Mouse (Mus musculus) hindbrain, postnatal 0 days (tissue): ENCODE data around the gene Rundc1. TPM values are rescaled to one million over a fixed set of nuclear protein-coding genes. Genes with fewer than 3 reads are reported as not detected.

Experiments used
- ATAC-seq: fragments of 200-750 bp; cut with Nextera tagmentation; 2 replicates; pipeline ENCODE4 v1.8.0; 2017; ENCODE audit warnings: mild to moderate bottlenecking, moderate TSS enrichment, moderate library complexity
- DNase-seq: peaks from one replicate; pipeline ENCODE4 v3.0.0-alpha.2; 2015; ENCODE audit warnings: low spot score
- H3K27ac ChIP-seq: fragments of 300-500 bp; sonication (generic); 2 replicates; pipeline ENCODE4 v1.5.1; 2014; ENCODE audit warnings: mild to moderate bottlenecking
- H3K27me3 ChIP-seq: fragments of 300-500 bp; sonication (generic); 2 replicates; pipeline ENCODE4 v1.6.1; 2014; ENCODE audit warnings: low read length, mixed read lengths; ENCODE audit not compliant: insufficient read depth
- H3K36me3 ChIP-seq: fragments of 300-500 bp; sonication (generic); 2 replicates; pipeline ENCODE4 v1.6.1; 2014; ENCODE audit warnings: low read length, mixed read lengths; ENCODE audit not compliant: insufficient read depth
- H3K4me1 ChIP-seq: fragments of 300-500 bp; sonication (generic); 2 replicates; pipeline ENCODE4 v1.6.1; 2014; ENCODE audit warnings: antibody characterized with exemption, low read length, mixed read lengths; ENCODE audit not compliant: insufficient read depth
- H3K4me2 ChIP-seq: fragments of 300-500 bp; sonication (generic); 2 replicates; pipeline ENCODE4 v1.6.1; 2014; ENCODE audit warnings: low read depth, mild to moderate bottlenecking, low read length, moderate library complexity, mixed read lengths
- H3K4me3 ChIP-seq: fragments of 300-500 bp; sonication (generic); 2 replicates; pipeline ENCODE4 v1.5.1; 2014; ENCODE audit warnings: low read length
- H3K9ac ChIP-seq: fragments of 300-500 bp; sonication (generic); replicated peaks from 2 replicates; pipeline ENCODE4 v1.6.1; 2014; ENCODE audit warnings: mild to moderate bottlenecking, low read length, moderate library complexity, mixed read lengths
- H3K9me3 ChIP-seq: fragments of 300-500 bp; sonication (generic); 2 replicates; pipeline ENCODE4 v1.6.1; 2016; ENCODE audit warnings: low read length, mixed read lengths
- CTCF ChIP-seq: IDR thresholded peaks from 2 replicates; pipeline ENCODE4 v1.5.1; 2016; ENCODE audit warnings: antibody characterized with exemption, control low read depth, low read depth
- WGBS: fragments of 180-500 bp; shearing (Covaris S2); extraction: QIAGEN DNeasy Blood & Tissue Kit; methylation state at CpG from one replicate; pipeline ENCODE4 v1.1.7; 2014; 5-methylcytosine and 5-hydroxymethylcytosine counted together
- polyA plus RNA-seq: library from polyadenylated mRNA; unstranded; fragments of >200 nt; fragmentation: Nextera tagmentation; extraction: Ambion mirVana; gene quantifications from 2 replicates; pipeline ENCODE4 v1.2.1, GENCODE M21; 2015
- total RNA-seq: library from RNA; depleted of rRNA; stranded (reverse); fragments of >200 nt; gene quantifications from 2 replicates; pipeline ENCODE4 v1.2.3, GENCODE M21; 2014

Gene Rundc1
- total and polyA plus RNA-seq, 2 experiments from 2014 or later = 11.6 to 21.4 TPM

DNA sequence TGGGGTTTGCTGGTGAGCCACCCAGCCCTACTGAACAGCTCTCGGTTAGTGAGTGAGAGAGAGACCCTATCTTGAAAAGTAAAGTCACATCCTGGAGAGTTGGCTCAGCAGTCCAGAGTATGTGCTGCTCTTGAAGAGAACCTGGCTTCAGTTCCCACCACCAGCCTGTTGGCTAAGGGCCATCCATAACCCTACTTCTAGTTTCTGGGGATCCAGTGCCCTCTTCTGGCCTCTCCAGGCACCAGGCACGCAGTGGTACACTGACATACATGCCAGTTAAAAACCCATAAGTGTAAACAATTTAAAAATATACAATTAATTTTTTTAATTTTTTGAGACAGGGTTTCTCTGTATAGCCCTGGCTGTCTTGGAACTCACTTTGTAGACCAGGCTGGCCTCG lies 25.5 kb downstream of the Rundc1 start:
- H3K9ac ChIP-seq = no peak overlapping the region
- no peak overlapping the region for H3K27ac ChIP-seq
- no peak overlapping the region for H3K4me3 ChIP-seq
- H3K4me2 ChIP-seq = no peak overlapping the region
- no peaks in the 10 kb centered on the region for H3K27me3 ChIP-seq
- peak; percentile 22 for TF ChIP-seq CTCF
- no peak for ATAC-seq
- WGBS = 79% methylated on average over 3 of the region's 3 CpGs
- no peak for DNase-seq
- H3K4me1 ChIP-seq = 0 out of 2 replicates have a peak, but pooled peaks cover 4% of the 10 kb centered on the region
- no peaks in the 10 kb centered on the region for H3K36me3 ChIP-seq
- H3K9me3 ChIP-seq = no peaks in the 10 kb centered on the region

DNA sequence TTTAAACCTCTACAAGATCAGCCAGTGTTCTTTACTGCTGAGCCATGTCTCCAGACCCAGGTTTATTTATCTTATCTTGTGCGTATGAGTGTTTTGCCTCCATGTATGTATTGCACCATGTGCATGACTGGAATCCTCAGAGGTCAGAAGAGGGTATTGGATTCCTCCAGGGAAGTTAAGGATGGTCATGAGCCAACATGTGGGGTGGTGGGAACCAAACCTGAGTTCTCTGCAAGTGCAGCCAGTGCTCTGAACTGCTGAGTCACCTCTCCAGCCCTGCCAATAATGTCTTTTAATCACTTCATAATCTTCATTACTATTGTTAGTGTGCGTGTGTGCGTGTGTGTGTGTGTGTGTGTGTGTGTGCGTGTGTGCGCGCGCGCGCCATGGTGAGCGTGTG lies 26.7 kb downstream of the Rundc1 start:
- Histone ChIP-seq H3K27me3 (no peaks in the 10 kb centered on the region), H3K9ac (no peak overlapping the region), H3K4me1 (0 out of 2 replicates have a peak, but pooled peaks cover 4% of the 10 kb centered on the region), H3K4me3 (no peak overlapping the region), H3K36me3 (no peaks in the 10 kb centered on the region), H3K9me3 (no peaks in the 10 kb centered on the region), H3K4me2 (no peak overlapping the region), H3K27ac (no peak overlapping the region)
- ATAC-seq (no peak), DNase-seq (no peak)
- 94% methylated on average over 10 of the region's 10 CpGs for WGBS
- TF ChIP-seq CTCF = no peak

DNA sequence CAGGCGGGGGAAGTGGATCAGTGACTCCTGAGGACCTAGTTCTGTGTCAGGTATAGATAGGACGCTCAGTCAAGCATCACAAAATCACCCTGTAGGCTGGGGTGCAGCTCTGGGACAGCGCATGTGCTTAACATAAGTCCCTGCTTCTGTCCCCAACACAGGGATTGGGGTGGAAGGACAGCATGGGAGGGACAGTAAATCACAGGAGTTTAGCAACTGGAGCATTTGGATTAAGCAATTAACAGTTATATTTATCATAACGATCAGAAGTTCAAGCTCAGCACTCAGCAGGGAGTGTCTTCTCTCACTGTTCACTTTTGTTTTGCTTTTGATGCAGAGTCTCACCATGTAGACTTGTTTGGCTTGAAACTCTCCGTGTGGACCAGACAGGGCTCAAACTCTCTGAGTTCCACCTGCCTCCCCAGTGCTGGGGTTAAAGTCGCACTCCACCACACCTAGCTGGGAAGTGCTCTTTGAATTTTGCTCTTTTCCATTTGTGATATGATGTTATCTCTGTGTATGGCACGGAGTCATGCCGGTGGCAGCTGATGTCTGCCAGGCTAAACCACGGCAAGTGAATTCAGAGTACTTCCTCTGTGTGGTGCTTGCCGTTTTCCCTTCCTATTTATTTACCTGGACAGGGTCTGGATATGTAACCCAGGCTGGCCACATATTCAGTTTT lies 27.3 kb downstream of the Rundc1 start:
- Histone ChIP-seq H3K27me3 (no peaks in the 10 kb centered on the region), H3K27ac (no peak overlapping the region), H3K4me3 (no peak overlapping the region), H3K9me3 (no peaks in the 10 kb centered on the region), H3K9ac (no peak overlapping the region), H3K4me1 (0 out of 2 replicates have a peak, but pooled peaks cover 4% of the 10 kb centered on the region), H3K4me2 (no peak overlapping the region), H3K36me3 (0 out of 2 replicates have a peak, but pooled peaks cover 5% of the 10 kb centered on the region)
- 74% methylated on average over 10 of the region's 10 CpGs for WGBS
- no peak for ATAC-seq
- TF ChIP-seq CTCF = no peak
- no peak for DNase-seq

DNA sequence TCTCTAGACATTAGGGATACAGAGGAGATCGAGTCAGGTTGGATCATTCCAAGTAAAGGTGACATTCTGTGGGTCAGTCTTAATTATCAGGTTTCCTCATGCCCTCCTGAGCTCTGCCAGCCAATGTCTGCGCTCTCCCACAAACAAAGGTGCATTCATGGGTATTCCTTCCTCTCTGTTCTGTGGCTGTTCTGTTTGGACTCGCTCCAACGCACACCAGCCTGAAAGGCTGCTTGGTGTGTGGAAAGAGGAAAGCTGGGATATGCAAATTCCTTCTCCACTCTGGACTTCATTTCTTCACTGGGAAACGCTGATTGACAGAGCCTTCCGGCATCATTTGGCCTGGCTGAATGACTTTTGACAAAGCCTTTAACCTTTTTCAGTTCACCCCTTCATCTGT lies 29.8 kb downstream of the Rundc1 start:
- Histone ChIP-seq H3K9ac (no peak overlapping the region), H3K27ac (peak overlapping the region; percentile 51), H3K4me3 (no peak overlapping the region), H3K9me3 (no peaks in the 10 kb centered on the region), H3K36me3 (peaks cover 28% of the 10 kb centered on the region), H3K4me1 (0 out of 2 replicates have a peak, but pooled peaks cover 4% of the 10 kb centered on the region), H3K27me3 (no peaks in the 10 kb centered on the region), H3K4me2 (no peak overlapping the region)
- peak; percentile 64 for DNase-seq
- peak; percentile 65 for ATAC-seq
- 18% methylated on average over 6 of the region's 6 CpGs for WGBS
- no peak for TF ChIP-seq CTCF

DNA sequence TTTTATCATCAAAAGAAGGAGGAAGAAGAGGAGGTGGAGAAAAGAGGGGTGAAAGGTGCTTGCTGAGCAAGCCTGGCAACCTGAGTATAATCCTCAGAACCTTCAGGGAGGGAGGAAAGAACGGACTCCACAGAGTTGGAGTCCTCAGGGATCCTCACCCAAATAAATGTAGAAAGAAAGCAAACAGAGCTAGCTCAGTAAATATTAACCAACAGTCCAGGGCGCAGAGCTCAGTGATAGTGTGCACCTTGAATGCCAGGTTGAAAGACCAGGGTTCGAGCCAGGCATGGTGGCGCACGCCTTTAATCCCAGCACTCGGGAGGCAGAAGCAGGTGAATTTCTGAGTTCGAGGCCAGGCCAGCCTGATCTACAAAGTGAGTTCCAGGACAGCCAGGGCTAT lies 30.7 kb downstream of the Rundc1 start:
- no peak for ATAC-seq
- no peak overlapping the region for H3K4me2 ChIP-seq
- WGBS = 91% methylated on average over 7 of the region's 7 CpGs

DNA sequence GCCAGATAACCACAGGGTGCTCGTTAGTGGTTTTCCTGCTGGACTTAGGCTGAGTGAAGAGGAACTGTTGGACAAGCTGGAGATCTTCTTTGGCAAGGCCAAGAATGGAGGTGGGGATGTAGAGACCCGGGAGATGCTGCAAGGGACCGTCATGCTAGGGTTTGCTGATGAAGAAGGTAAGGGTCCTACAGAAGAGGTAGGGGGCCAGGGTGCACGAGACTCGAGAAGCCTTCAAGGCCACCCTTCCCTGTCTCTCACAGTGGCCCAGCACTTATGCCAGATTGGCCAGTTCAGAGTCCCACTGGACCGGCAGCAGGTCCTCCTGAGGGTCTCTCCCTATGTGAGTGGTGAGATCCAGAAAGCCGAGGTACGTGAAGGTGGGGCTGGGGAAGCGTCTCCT lies 32.7 kb downstream of the Rundc1 start:
- H3K4me1 ChIP-seq = peaks cover 8% of the 10 kb centered on the region; the same call in 1 of the 2 replicates
- no peak overlapping the region for H3K4me2 ChIP-seq
- 89% methylated on average over 9 of the region's 9 CpGs for WGBS
- H3K9ac ChIP-seq = no peak overlapping the region
- H3K9me3 ChIP-seq = no peaks in the 10 kb centered on the region
- no peak overlapping the region for H3K27ac ChIP-seq
- TF ChIP-seq CTCF = no peak
- peaks cover 43% of the 10 kb centered on the region for H3K36me3 ChIP-seq
- no peak overlapping the region for H3K4me3 ChIP-seq
- H3K27me3 ChIP-seq = no peaks in the 10 kb centered on the region
- DNase-seq = no peak
- no peak for ATAC-seq

More for the DNA sequence above, 30.7 kb downstream of the Rundc1 start:
- Histone ChIP-seq H3K4me1 (0 out of 2 replicates have a peak, but pooled peaks cover 4% of the 10 kb centered on the region), H3K27me3 (no peaks in the 10 kb centered on the region), H3K36me3 (peaks cover 36% of the 10 kb centered on the region), H3K9me3 (no peaks in the 10 kb centered on the region), H3K27ac (no peak overlapping the region), H3K4me3 (no peak overlapping the region), H3K9ac (no peak overlapping the region)
- no peak for TF ChIP-seq CTCF
- DNase-seq = no peak

DNA sequence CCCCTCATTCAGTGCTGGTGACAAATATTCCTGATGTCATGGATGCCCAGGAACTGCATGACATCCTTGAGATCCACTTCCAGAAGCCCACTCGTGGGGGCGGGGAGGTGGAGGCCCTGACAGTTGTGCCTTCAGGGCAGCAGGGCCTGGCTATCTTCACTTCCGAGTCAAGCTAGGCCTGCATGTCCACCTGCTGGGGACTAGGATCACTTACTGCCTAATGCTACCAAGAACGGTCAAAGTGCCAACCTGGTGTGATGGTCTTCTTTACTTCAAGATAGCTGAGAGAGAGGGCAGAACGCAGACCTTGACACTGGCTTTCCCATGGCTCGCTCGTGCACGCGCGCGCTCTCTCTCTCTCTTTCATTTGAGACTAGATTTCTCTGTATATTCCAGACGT lies 33.3 kb downstream of the Rundc1 start:
- H3K27ac ChIP-seq = no peak overlapping the region
- no peaks in the 10 kb centered on the region for H3K9me3 ChIP-seq
- WGBS = 85% methylated on average over 12 of the region's 12 CpGs
- no peak for DNase-seq
- no peak for ATAC-seq
- no peak overlapping the region for H3K9ac ChIP-seq
- peaks cover 47% of the 10 kb centered on the region for H3K36me3 ChIP-seq
- H3K4me3 ChIP-seq = no peak overlapping the region
- no peaks in the 10 kb centered on the region for H3K27me3 ChIP-seq
- peaks cover 10% of the 10 kb centered on the region for H3K4me1 ChIP-seq
- no peak for TF ChIP-seq CTCF
- no peak overlapping the region for H3K4me2 ChIP-seq
